Mouse (Mus musculus) layer of hippocampus, postnatal 36 days (tissue): ENCODE measurements around the gene Cmah. TPM values are rescaled to one million over a fixed set of nuclear protein-coding genes. Genes with fewer than 3 reads are reported as not detected.

Experiments used
- DNase-seq, 2 experiments: peaks; one replicate each; pipeline ENCODE4 v3.0.0; 2022
- total RNA-seq, 2 experiments: library from RNA; stranded (reverse); gene quantifications; 2 replicates each; pipeline ENCODE4 v1.2.3; 2021

Gene Cmah
- total RNA-seq, 2 experiments from 2014 or later = 0.47 to 0.71 TPM

GRCm38 (mm10) chr13:24518887-24519286 lies 191.7 kb downstream of the Cmah start:
- no peak for DNase-seq

DNA sequence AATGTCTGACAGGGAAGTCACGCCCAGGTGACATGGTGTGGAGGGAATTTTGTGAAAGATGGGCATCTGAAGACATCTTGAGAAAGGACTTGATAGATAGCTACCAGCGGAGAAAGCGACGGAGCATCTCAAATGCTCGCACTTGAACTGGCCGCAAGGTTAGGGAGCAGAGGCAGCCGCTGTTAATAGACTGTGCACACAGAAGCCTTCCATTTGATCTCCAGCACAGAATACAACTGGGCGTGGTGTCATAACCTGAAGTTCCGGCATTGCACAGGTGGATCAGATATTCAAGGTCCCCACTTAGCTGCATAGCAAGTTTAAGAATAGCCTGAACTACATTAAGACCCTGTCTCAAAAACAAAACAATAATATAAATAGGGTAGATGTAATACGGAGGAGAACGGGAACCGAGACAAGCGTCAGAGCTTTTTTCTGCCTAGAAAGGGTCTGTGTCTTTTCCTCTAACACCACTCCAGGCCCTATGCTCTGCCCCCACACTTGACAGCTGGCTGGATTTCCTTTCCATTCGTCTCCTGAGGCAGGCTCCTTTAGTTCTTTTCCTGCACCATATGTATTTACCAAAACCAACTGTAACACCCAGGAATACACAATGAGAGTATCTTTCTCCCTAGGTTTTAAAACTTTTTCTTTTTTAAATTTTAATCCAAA lies 192.9 kb downstream of the Cmah start:
- no peak for DNase-seq

GRCm38 (mm10) chr13:24520796-24521195 lies 193.6 kb downstream of the Cmah start:
- DNase-seq = no peak

DNA sequence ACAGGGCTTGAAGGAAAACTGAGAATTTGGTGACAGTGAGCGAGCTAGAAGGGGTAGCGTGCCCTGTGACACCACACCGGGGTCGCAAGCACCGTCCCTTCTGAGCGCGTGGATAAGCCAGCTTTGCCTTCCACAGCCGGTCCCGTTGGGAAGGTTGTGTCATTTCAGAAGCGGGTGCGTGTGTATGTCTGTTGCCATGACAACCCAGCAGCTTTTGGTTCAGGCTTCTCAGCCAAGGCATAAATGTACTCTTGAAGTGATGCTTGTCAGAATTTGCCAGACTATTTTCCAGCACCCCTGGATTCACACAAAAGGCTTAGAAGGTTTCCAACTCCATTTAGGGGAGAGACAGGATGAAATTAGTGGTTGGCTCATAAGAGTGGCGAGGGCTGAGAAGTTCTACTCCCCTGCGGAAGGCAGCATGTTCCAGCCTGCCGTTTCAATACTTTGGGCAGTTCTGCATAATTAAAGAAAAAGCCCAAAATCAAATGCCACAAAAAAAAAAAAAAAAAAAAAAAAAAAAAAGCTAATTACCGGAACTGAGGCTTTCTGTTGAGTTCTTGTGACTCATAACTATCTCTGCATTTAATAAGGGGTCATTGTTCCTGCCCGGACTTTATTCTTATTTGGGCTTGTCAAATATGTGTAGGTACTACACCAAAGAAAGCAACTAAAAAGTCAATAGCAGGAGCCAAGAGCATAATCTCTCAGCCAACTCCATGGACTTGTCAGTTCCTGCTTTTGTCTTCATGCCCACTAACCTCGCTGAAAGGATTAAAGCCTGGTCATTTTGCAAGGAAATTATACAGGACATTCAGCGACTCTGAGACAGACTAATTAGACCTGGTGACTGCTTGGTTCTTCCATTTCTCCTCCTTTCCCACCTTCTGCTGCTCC lies 194.5 kb downstream of the Cmah start:
- DNase-seq = peak; percentile 59 to 65

DNA sequence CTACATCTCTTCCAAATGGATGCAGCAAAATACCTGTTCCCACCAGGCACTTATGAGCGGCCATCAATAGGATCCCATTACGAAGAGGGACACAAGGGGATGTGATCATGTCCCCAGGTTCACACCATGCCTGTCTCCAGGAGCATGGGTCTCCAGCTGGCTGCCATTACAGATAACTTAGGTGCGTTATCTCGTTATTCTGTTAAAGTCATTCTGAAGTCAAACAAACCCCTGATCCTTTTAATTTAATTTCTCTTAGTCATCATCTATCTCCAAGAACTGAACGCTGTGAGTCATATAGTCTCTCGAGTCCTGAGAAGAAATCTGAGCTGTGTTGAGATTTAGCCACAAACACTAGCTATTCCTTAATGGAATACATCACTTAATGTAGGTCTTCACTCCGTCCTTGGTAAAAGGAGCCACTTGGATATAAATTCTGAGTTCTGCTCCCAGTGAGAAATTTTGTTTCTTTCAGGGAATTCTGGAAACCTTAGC lies 195.2 kb downstream of the Cmah start:
- DNase-seq = no peak

DNA sequence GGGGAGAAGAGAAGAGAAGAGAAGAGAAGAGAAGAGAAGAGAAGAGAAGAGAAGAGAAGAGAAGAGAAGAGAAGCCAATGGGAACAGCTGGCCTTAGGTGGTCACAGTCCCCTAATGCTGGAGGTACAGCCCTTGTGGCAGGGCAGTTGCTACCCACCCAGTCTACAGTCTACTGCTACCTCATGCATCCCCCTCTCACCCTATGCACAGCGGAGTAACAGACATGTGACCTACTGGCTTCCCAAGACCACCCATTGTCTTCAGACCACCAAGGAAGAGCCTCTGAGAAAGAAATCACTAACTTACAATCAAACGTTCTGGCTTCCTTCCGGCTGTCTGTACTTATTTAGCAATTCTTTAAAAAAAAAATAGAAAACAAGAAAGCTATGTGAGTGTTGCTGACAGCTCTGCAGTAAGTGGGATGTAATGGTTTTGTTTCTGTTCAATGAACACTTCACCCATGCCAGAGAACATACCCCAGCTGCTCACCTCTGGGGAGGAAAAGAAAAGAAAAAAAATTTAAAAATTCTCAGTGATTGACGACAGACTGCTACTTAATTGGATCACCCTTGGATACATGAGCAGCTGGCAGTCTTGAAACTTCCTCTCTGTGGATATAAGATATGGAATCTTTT lies 196.5 kb downstream of the Cmah start:
- DNase-seq = no peak

DNA sequence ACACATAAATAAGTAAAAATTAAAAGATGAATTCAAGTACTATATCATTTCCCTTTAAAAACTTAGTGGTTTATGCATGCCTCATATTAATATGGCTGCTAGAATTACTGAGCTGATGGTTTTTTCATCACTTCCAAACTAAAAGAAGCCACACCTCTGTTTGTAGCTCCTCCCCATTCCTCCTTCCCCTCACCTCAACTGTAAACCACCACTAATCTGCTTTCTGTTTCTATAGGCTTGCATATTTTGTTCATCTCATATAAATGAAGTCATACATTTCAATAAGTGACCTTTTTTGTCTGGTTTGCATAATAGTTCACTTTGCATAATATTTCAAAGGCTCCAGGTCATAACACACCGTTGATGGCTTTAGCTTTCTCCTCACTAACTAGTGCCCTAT lies 197.3 kb downstream of the Cmah start:
- DNase-seq = no peak

DNA sequence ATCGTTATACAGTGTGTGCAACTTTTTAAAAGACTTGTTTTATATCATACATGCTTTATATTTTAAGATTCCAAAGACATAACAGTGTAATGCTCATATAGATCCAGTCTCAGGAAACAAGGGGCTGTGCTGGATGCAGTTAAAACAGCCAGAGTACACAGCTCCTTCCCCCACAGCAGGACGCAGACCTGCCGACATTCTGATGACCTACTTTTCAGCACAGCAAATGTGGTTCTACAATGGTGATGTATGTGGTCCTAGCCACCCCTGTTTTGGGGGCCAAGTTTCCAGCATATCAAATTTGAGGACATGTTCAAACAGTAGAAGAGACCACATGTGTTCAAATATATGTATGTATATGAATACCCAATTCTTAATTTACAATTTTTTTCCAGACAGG lies 198.3 kb downstream of the Cmah start:
- no peak for DNase-seq

- no peak for DNase-seq
Measured at GRCm38 (mm10) chr13:24526916-24527315, 199.7 kb downstream of the Cmah start.

Other genes with a start within 250 kb of the Cmah start
- 10 to 100 TPM; 46.4 to 47.3 TPM for gene Carmil1, start 46.6 kb upstream of the Cmah start, total RNA-seq